Mouse (Mus musculus) v-Abl transformed pro-B cells (cell line): ENCODE results near the gene Fam49a.
"Not testable (repeated sequence)": the region's sequence is repeated elsewhere in the genome, so short reads cannot be mapped to it uniquely, and the experiment has no call there.

Experiments used
- in situ Hi-C, 2 experiments: fragments of 400-800 bp; cut with MboI; formaldehyde crosslinking; loops; one replicate each; pipeline ENCODE4 v1.15.1; 2025; ENCODE audit not compliant: unreplicated experiment in 2 of 2

The Fam49a gene

DNA sequence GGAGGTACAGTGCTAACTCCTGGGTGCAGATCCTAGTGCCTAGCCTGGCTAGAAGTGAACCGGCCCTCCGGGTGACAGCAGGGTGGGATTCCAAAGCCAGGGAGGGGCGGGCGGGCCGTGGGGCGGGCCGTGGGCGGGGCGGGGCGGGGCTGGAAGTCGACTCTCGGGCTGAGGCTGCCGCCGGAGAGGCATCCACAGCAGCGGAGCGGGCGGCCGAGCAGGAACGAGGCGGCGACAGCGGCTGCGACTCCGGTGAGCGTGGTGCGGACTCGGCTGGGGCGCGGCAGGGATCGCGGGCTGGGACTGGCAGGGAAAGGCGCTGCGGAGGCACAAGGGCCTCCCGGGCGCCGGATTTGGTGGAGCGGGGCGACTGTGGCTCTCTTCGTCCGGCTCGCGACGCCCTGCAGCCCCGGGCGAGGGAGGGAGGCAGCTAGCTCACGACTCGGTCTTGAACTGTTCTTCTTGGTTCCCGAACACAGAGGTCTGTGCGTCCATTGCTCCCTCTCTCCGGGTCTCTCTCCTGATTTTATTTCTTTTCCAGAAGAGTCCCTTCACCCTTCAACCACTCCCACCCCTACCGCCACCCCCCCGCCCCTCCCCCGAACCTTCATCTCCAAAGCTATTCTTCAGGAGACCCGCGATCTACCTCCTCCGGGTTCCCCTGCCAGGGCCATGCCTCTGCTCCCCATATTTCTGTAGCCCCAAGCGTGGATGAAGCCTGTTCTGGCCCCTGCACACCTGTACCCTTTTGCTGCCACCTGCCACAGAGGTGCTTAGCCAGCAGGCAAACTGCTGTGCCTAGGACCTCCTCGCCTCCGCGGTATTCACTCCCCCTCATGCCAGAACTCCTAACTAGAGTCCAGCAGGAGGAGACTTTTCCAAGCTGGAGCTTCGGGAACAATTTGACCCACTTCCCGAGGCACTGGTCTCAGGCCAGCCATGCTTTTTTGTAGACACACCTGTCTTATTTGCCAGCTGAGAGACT, at the start of gene Fam49a:
Fam49a (plus strand) TSS at position 153 of the 985 bp plus-strand sequence.
- in situ Hi-C loops: no loop called here

GRCm38 (mm10) chr12:12213536-12213935, 48.4 kb upstream of the Fam49a start:
- in situ Hi-C loops: no loop called here

- in situ Hi-C loops: no loop called here
These were observed 43.0 kb upstream of the Fam49a start for GRCm38 (mm10) chr12:12218947-12219346.

DNA sequence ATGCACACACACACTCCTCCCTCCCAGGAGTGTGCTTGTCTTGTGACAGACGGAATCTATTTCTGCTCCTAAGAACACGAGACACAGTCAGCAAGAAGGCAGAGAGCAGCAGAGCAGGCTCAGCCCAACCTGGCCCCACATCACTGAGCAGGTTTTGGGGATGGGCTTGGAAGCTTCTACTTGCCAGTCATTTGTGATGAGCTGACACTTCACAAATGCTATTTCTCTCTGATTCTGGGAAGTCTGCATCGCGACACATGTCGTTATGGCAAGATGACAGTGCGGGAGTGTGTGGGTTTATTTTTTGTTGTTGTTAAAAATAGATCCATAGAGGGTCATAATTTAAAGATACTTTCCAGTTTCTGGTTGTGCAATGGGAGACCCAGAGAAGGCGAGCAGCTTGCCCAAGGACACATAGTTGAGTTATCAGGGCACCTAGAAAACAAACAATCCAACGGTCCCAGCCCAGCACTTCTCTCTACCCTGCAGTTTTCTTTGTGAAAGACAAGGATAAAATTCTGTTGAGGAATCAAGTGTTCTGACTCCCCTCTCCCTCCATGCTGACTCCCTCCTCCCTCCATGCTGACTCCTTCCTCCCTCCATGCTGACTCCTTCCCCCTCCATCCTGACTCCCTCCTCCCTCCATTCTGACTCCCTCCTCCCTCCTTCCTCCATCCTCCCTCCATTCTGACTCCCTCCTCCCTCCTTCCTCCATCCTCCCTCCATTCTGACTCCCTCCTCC, 41.0 kb upstream of the Fam49a start:
- in situ Hi-C loops: no loop called here

GRCm38 (mm10) chr12:12222585-12223290, 39.2 kb upstream of the Fam49a start:
- in situ Hi-C loops: no loop called here

DNA sequence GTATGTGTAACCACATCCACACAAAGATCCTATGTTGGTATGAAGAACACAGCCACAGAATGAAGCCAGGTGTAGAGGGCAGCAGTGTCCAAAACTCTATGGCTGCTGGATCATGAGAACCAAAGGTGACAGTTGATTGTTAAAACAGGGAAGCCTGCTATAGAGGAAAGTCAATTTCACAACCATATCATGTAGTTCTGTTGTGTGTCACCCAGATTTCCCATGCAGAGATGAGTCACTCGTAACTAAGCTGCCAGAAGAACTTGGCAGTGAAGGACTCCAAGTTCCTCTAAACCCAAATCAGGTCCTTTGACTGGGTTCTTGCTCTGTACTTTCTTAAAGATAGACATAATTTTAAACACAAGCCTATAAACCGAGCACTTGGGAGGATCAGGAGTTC, 38.6 kb upstream of the Fam49a start:
- in situ Hi-C loops: no loop called here

GRCm38 (mm10) chr12:12225706-12226105, 36.2 kb upstream of the Fam49a start:
- in situ Hi-C loops: no loop called here

DNA sequence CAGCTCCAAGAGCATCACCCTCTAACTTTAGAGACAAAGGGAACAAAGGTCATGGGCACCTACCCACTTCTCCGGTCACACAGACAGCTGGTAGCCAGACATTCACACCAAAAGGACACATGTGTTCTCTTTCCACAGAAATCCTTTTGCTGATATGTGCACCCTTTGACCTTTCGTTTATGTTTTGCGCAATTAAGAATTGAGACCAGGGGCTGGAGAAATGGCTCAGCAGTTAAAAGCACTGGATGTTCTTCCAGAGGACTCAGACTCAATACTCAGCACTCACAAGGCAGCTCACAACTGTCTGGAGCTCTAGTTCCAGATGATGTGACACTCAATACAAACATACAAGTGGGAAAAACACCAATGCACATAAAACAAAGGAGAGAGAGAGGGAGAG, 34.3 kb upstream of the Fam49a start:
- in situ Hi-C loops: no loop called here

- in situ Hi-C loops: no loop called here
These were observed 31.8 kb upstream of the Fam49a start for GRCm38 (mm10) chr12:12230031-12230557.

- in situ Hi-C loops: no loop called here
These were observed 29.8 kb upstream of the Fam49a start for GRCm38 (mm10) chr12:12232097-12232496.

DNA sequence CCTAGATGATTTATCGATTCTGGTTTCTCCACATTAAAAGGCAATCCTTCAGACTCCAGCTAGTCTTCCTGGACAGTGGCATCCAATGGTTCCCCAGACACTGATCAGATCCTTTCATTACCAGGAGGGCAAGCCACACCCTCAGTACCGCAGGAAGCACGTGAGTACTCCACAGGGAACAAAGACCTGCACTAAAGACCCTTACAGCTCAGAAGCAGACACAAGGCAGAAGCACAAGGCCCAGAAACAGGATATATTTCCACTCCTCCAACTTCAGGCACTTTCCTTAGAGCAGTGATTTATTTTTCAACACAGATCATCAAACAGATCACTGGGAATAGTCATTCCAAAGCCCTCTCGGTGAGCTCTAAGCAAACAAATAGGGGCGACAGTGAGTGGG, 25.0 kb upstream of the Fam49a start:
- in situ Hi-C loops: no loop called here

DNA sequence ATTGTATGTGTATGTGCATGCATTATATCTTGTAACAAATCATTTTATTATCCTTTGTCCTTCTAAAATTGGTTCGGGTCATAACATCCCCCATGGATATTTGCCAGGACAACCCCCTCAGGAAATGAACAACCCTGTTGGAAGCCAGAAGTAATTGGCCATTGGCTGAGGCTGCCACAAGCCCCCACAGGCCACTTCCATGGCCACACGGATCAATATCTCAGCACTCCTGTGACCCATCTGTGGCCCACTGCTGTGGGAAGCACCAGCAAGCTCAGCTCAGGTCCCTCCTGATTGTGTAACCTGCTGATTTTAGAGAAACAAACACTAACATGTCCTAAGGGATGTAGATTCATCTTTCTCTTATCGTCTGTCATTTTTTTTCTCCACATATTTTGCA, 22.4 kb upstream of the Fam49a start:
- in situ Hi-C loops: no loop called here

DNA sequence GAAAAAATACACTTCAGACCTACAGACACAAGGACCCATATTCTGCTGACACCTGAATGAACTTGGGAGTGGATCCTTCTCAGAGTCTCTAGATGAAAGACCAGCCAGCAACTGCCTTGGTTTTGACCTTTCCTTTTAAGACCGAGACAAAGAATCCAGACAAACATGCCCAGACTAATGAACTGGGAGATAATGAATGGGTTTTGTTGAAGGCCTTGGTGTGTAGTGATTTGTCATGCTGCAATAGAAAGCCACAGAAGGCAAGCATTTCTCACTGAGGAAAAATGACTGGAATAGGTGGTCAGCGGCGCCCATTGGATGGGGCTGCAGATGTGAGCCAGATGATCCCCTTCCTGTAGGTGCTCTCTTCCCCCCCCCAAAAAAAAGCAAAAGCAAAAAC, 18.8 kb upstream of the Fam49a start:
- in situ Hi-C loops: no loop called here

DNA sequence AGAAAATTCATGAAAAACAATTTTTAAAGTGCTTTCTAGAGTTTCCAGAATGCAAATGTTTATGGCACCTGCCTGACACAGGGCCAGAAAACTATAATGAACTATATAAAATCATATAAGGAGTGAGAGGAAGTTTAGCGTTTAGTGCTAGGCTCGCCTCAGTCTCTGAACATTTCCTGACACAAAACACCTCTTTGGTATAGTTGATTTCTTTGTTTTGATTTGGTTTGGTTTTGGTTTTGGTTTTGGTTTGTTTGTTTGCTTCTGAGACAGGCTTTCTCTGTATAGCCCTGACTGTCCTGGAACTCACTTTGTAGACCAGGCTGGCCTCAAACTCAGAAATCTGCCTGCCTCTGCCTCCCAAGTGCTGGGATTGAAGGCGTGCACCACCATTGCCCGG, 14.9 kb upstream of the Fam49a start:
- in situ Hi-C loops: not testable (repeated sequence)

GRCm38 (mm10) chr12:12249521-12249920, 12.4 kb upstream of the Fam49a start:
- in situ Hi-C loops: no loop called here

GRCm38 (mm10) chr12:12253526-12253925, 8.4 kb upstream of the Fam49a start:
- in situ Hi-C loops: no loop called here

DNA sequence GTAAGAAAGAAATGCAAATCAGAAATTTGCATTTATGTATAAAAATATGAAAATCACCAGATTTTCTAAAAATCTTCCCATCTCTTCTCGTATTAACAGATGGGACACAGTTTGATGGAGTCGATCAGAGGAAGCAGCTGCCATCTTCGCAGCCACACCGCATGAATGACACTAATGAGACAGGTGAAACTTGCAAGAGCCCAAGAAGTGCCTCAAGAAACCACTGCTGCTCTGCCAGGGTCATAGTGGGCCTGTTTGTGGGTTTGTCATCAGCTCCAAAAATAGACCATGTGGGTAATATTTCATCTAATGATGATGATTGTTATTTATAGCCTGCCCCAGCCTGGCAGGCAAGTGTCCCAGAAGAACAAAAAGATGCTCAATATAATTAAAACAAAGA, 7.8 kb upstream of the Fam49a start:
- in situ Hi-C loops: no loop called here

GRCm38 (mm10) chr12:12260979-12261960, 669 bp upstream of the Fam49a start:
- in situ Hi-C loops: no loop called here

GRCm38 (mm10) chr12:12263371-12263791, 1.4 kb downstream of the Fam49a start:
- in situ Hi-C loops: no loop called here

GRCm38 (mm10) chr12:12264151-12264550, 2.2 kb downstream of the Fam49a start:
- in situ Hi-C loops: no loop called here
